Mouse (Mus musculus): Measurements from ENCODE around the gene Slc38a6. TPM values are rescaled to one million over a fixed set of nuclear protein-coding genes. Genes with fewer than 3 reads are reported as not detected.

The Slc38a6 gene
- 19.0 and 24.5 TPM in 2 replicates for polyA plus RNA-seq (2012; rRNA removed)

DNA sequence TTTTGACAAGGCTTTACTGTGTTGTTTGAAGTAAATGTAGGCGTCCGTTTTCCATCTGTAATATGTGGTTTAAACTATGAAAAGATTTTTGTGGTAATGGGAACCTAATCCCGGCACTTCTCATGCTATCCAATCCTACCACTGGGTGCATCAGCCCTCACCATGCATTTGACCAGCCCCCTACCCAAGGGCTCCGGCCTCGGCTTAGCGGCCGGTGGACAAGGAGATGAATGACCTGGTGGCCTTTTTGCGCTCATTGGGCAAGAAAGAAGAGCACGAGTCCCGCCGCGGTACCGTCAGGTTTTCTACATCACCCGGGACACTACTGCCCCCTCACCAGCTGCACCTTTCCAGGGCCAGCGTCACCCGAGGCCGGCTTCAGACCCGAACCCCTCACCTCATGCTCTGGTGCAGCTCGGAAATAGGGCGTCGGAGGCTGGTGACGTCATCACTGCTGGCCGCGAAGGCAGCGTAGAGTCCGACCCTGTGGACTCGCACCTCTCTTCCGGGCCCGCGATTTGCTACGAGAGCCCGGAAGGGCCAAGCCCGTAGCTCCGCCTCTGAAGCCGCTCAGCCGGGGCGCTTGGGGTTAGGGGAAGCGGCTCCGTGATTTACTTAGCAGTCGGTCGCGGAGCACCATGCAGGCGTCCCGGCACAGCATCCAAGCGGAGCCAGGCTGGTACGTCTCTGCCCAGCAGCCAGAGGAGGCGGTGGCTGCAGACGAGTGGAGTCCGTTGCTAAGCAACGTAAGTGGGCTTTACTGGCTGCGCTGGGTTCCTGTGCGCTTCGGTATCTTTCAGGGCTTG is at the start of gene Slc38a6, which contains the start of gene Trmt5:
TSS of gene Slc38a6 (plus strand) at position 493 of the 806 bp plus-strand sequence.
TSS of gene Trmt5 (minus strand) at position 424 of the 806 bp plus-strand sequence.

Other genes starting within 250 kb of the Slc38a6 start
- 0.31 and 0.71 TPM in 2 replicates for gene Six1, start 232.9 kb upstream of the Slc38a6 start, polyA plus RNA-seq (2012; rRNA removed)
- 1.4 and 1.7 TPM in 2 replicates for gene Six4, start 173.3 kb upstream of the Slc38a6 start, polyA plus RNA-seq (2012; rRNA removed)
- 3.3 and 4.6 TPM in 2 replicates for gene Mnat1, start 163.1 kb upstream of the Slc38a6 start, polyA plus RNA-seq (2012; rRNA removed)
- 3.2 and 4.5 TPM in 2 replicates for gene Trmt5, start 69 bp upstream of the Slc38a6 start, polyA plus RNA-seq (2012; rRNA removed)

Measured in ovary, adult 2 months (tissue).